Mouse (Mus musculus) G1E (cell line): Measurements from ENCODE around the gene Naa15. TPM values are rescaled to one million over a fixed set of nuclear protein-coding genes. Genes with fewer than 3 reads are reported as not detected.

Experiments
- ATAC-seq: 2 replicates; pipeline ENCODE4 v1.8.0; 2016; ENCODE audit warnings: mild to moderate bottlenecking; ENCODE audit not compliant: insufficient number of reproducible peaks, poor library complexity, low FRiP score, severe bottlenecking; ENCODE audit errors: extremely low read depth
- DNase-seq: peaks from one replicate; pipeline ENCODE4 v3.0.0; 2012; ENCODE audit warnings: low spot score
- H3K27me3 ChIP-seq: 2 replicates; pipeline ENCODE4 v1.6.1; 2012; ENCODE audit warnings: mild to moderate bottlenecking, low read length, inconsistent platforms; ENCODE audit not compliant: insufficient read depth
- H3K36me3 ChIP-seq: replicated peaks from 2 replicates; pipeline ENCODE3; 2012; ENCODE audit warnings: mild to moderate bottlenecking, inconsistent platforms
- H3K4me1 ChIP-seq: 2 replicates; pipeline ENCODE4 v1.6.1; 2012; ENCODE audit warnings: low read depth, low read length, inconsistent platforms, mixed read lengths; ENCODE audit not compliant: insufficient read depth
- H3K4me3 ChIP-seq: 2 replicates; pipeline ENCODE4 v1.5.1; 2012; ENCODE audit warnings: low read depth, mild to moderate bottlenecking, inconsistent platforms, low read length, moderate library complexity, mixed read lengths
- H3K9me3 ChIP-seq: replicated peaks from 2 replicates; pipeline ENCODE4 v1.6.1; 2012; ENCODE audit warnings: inconsistent platforms
- CTCF ChIP-seq: IDR thresholded peaks from 2 replicates; pipeline ENCODE4 v1.5.1; 2012; ENCODE audit warnings: low read depth, low read length, inconsistent platforms, mixed read lengths
- GATA1 ChIP-seq: IDR thresholded peaks from 2 replicates; pipeline ENCODE4 v1.6.1; 2012; ENCODE audit warnings: borderline replicate concordance, low read length, inconsistent platforms, mixed read lengths
- GATA2 ChIP-seq: IDR thresholded peaks from 2 replicates; pipeline ENCODE4 v1.6.1; 2012; ENCODE audit warnings: low read depth, low read length, inconsistent platforms, borderline replicate concordance
- POLR2AphosphoS5 ChIP-seq: IDR thresholded peaks from 2 replicates; pipeline ENCODE4 v1.6.1; 2012; ENCODE audit warnings: low read depth, low read length, inconsistent platforms; ENCODE audit not compliant: insufficient replicate concordance
- TAL1 ChIP-seq: conservative IDR thresholded peaks from 2 replicates; pipeline ENCODE4 v1.6.1; 2012; ENCODE audit warnings: low read depth, low read length, inconsistent platforms, mixed read lengths
- polyA plus RNA-seq: library from polyadenylated mRNA; stranded (reverse); fragments of >175 nt; gene quantifications from 2 replicates; pipeline ENCODE4 v1.2.3, GENCODE M21; 2012
- total RNA-seq, 2 experiments: library from RNA; stranded (forward) in 1 of 2; stranded (reverse) in 1 of 2; fragments of 200-1000 nt in 1 of 2; fragments of >200 nt in 1 of 2; fragmentation: Nextera tagmentation in 1 of 2; gene quantifications; 2 replicates each; pipeline ENCODE4 v1.2.3; 2014 to 2017

The Naa15 gene
- total and polyA plus RNA-seq, 3 experiments, result 28.6 to 138 (median 63.5) TPM

- Histone ChIP-seq H3K4me3 (peak overlapping the region; percentile 67; the same call in 1 of the 2 replicates), H3K9me3 (no peaks in the 10 kb centered on the region), H3K27me3 (no peaks in the 10 kb centered on the region), H3K4me1 (peaks cover 40% of the 10 kb centered on the region), H3K36me3 (peaks cover 68% of the 10 kb centered on the region)
- ATAC-seq (no peak), DNase-seq (no peak)
- TF ChIP-seq TAL1 (no peak), GATA2 (no peak), POLR2AphosphoS5 (no peak), GATA1 (no peak), CTCF (no peak)
These were observed 102.5 kb downstream of the Naa15 start for GRCm38 (mm10) chr3:51517467-51517866.

GRCm38 (mm10) chr3:51517878-51518762, 103.2 kb downstream of the Naa15 start:
- DNase-seq (peak; percentile 67), ATAC-seq (peak; percentile 85)
- no peaks in the 10 kb centered on the region for H3K9me3 ChIP-seq
- peaks cover 70% of the 10 kb centered on the region for H3K36me3 ChIP-seq
- H3K27me3 ChIP-seq, result no peaks in the 10 kb centered on the region
- TF ChIP-seq TAL1 (no peak), CTCF (no peak), GATA2 (no peak), GATA1 (no peak), POLR2AphosphoS5 (no peak)
- H3K4me1 ChIP-seq, result peaks cover 40% of the 10 kb centered on the region
- peak overlapping the region; percentile 67 for H3K4me3 ChIP-seq

- Histone ChIP-seq H3K27me3 (no peaks in the 10 kb centered on the region), H3K9me3 (no peaks in the 10 kb centered on the region), H3K4me3 (peak overlapping the region; percentile 67), H3K36me3 (peaks cover 72% of the 10 kb centered on the region), H3K4me1 (peaks cover 40% of the 10 kb centered on the region)
- ATAC-seq (peak; percentile 23; the same call in 1 of the 2 replicates), DNase-seq (no peak)
- TF ChIP-seq POLR2AphosphoS5, result no peak
- no peak for TF ChIP-seq CTCF
- TF ChIP-seq GATA1, result no peak
- no peak for TF ChIP-seq TAL1
- no peak for TF ChIP-seq GATA2
These were observed 103.8 kb downstream of the Naa15 start for GRCm38 (mm10) chr3:51518763-51519121.

GRCm38 (mm10) chr3:51521262-51521661, 106.3 kb downstream of the Naa15 start:
- peaks cover 84% of the 10 kb centered on the region for H3K36me3 ChIP-seq
- H3K27me3 ChIP-seq, result no peaks in the 10 kb centered on the region
- TF ChIP-seq TAL1, result no peak

GRCm38 (mm10) chr3:51525186-51525785, 110.3 kb downstream of the Naa15 start:
- H3K36me3 ChIP-seq, result peaks cover 97% of the 10 kb centered on the region
- no peaks in the 10 kb centered on the region for H3K9me3 ChIP-seq
- ATAC-seq, result no peak
- peaks cover 12% of the 10 kb centered on the region for H3K4me1 ChIP-seq
- H3K27me3 ChIP-seq, result no peaks in the 10 kb centered on the region
- DNase-seq, result no peak
- TF ChIP-seq GATA2 (no peak), POLR2AphosphoS5 (no peak), GATA1 (no peak), CTCF (no peak), TAL1 (no peak)
- no peak overlapping the region for H3K4me3 ChIP-seq

More at GRCm38 (mm10) chr3:51521262-51521661, 106.3 kb downstream of the Naa15 start:
- H3K4me3 ChIP-seq, result no peak overlapping the region
- H3K4me1 ChIP-seq, result peaks cover 41% of the 10 kb centered on the region
- H3K9me3 ChIP-seq, result no peaks in the 10 kb centered on the region
- DNase-seq, result no peak
- no peak for ATAC-seq

Other genes with a start within 250 kb of the Naa15 start
- gene Noct, start 190.7 kb upstream of the Naa15 start, total RNA-seq (2014; fragmentation: Nextera tagmentation), result 24.4 and 27.5 TPM in 2 replicates
- 11.4 and 11.7 TPM in 2 replicates for gene Noct, start 190.7 kb upstream of the Naa15 start, total RNA-seq (2017)
- gene Noct, start 190.7 kb upstream of the Naa15 start, polyA plus RNA-seq, result 18.5 and 25.3 TPM in 2 replicates
- 67.8 and 73.6 TPM in 2 replicates for gene Elf2, start 74.5 kb upstream of the Naa15 start, total RNA-seq (2014; fragmentation: Nextera tagmentation)
- gene Elf2, start 74.5 kb upstream of the Naa15 start, total RNA-seq (2017), result 98.1 and 111 TPM in 2 replicates
- 38.1 and 52.6 TPM in 2 replicates for gene Elf2, start 74.5 kb upstream of the Naa15 start, polyA plus RNA-seq
- gene Mgarp, start 18.4 kb upstream of the Naa15 start, total RNA-seq (2014; fragmentation: Nextera tagmentation), result 5.6 and 6.6 TPM in 2 replicates
- gene Mgarp, start 18.4 kb upstream of the Naa15 start, total RNA-seq (2017), result 20.3 and 24.7 TPM in 2 replicates
- gene Mgarp, start 18.4 kb upstream of the Naa15 start, polyA plus RNA-seq, result 14.4 and 16.8 TPM in 2 replicates
- gene Ndufc1, start 6.2 kb upstream of the Naa15 start, total RNA-seq (2014; fragmentation: Nextera tagmentation), result 199 and 247 TPM in 2 replicates
- gene Ndufc1, start 6.2 kb upstream of the Naa15 start, total RNA-seq (2017), result 106 and 114 TPM in 2 replicates
- gene Ndufc1, start 6.2 kb upstream of the Naa15 start, polyA plus RNA-seq, result 16.7 and 38.6 TPM in 2 replicates
- gene Rab33b, start 68.8 kb downstream of the Naa15 start, total RNA-seq (2014; fragmentation: Nextera tagmentation), result 7.8 and 9.5 TPM in 2 replicates
- 8.1 and 10.3 TPM in 2 replicates for gene Rab33b, start 68.8 kb downstream of the Naa15 start, total RNA-seq (2017)
- 3.0 and 3.2 TPM in 2 replicates for gene Rab33b, start 68.8 kb downstream of the Naa15 start, polyA plus RNA-seq
- 56.1 and 67.1 TPM in 2 replicates for gene Setd7, start 145.7 kb downstream of the Naa15 start, total RNA-seq (2014; fragmentation: Nextera tagmentation)
- gene Setd7, start 145.7 kb downstream of the Naa15 start, total RNA-seq (2017), result 20.2 and 26.0 TPM in 2 replicates
- 7.4 and 8.7 TPM in 2 replicates for gene Setd7, start 145.7 kb downstream of the Naa15 start, polyA plus RNA-seq
- 2.4 and 6.3 TPM in 2 replicates for gene Mgst2, start 245.2 kb downstream of the Naa15 start, total RNA-seq (2014; fragmentation: Nextera tagmentation)
- 0.11 and 0.99 TPM in 2 replicates for gene Mgst2, start 245.2 kb downstream of the Naa15 start, total RNA-seq (2017)
- 0.28 and 0.32 TPM in 2 replicates for gene Mgst2, start 245.2 kb downstream of the Naa15 start, polyA plus RNA-seq